Mouse (Mus musculus) CH12.LX (cell line): ENCODE results near the gene Tmem87b. TPM values are rescaled to one million over a fixed set of nuclear protein-coding genes. Genes with fewer than 3 reads are reported as not detected.

Experiments used
- DNase-seq: peaks from one replicate; pipeline ENCODE4 v3.0.0-alpha.2; 2013; ENCODE audit errors: extremely low read depth
- H3K27ac ChIP-seq: 2 replicates; pipeline ENCODE4 v1.5.1; 2012; ENCODE audit warnings: low read depth, mild to moderate bottlenecking, control low read depth, moderate library complexity; ENCODE audit not compliant: insufficient read depth
- H3K27me3 ChIP-seq: replicated peaks from 2 replicates; pipeline ENCODE3; 2012; ENCODE audit warnings: inconsistent platforms
- H3K36me3 ChIP-seq, 2 experiments: replicated peaks in 1 of 2; 2 replicates each; pipeline versions ENCODE3 to v1.6.1; 2012; ENCODE audit warnings: inconsistent platforms in 1 of 2, low read length in 1 of 2, mild to moderate bottlenecking in 1 of 2, mixed read lengths in 1 of 2, moderate library complexity in 1 of 2; ENCODE audit not compliant: control insufficient read depth in 1 of 2, insufficient read depth in 1 of 2
- H3K4me1 ChIP-seq, 2 experiments: 2 replicates each; pipeline ENCODE4 v1.6.1; 2012; ENCODE audit warnings: inconsistent platforms in 1 of 2, moderate library complexity in 1 of 2; ENCODE audit not compliant: insufficient read depth in 2 of 2, control insufficient read depth in 1 of 2
- H3K4me2 ChIP-seq: 2 replicates; pipeline ENCODE4 v1.6.1; 2012; ENCODE audit warnings: low read depth, mild to moderate bottlenecking, control low read depth; ENCODE audit not compliant: poor library complexity, insufficient read depth, severe bottlenecking
- H3K4me3 ChIP-seq, 3 experiments: fragments of 150-350 bp in 1 of 3; sonication (generic) in 1 of 3; replicated peaks in 1 of 3; 2 replicates each; pipeline versions ENCODE3 to v1.5.1; 2011 to 2012; ENCODE audit warnings: low read depth in 2 of 3, low read length in 2 of 3, mild to moderate bottlenecking in 2 of 3, moderate library complexity in 2 of 3, control low read depth in 1 of 3, improper control_type of control experiment in 1 of 3, inconsistent platforms in 1 of 3, mixed read lengths in 1 of 3; ENCODE audit not compliant: poor library complexity in 1 of 3
- H3K79me2 ChIP-seq: replicated peaks from 2 replicates; pipeline ENCODE4 v1.6.1; 2012; ENCODE audit warnings: mild to moderate bottlenecking, moderate library complexity; ENCODE audit not compliant: control insufficient read depth, poor library complexity, insufficient read depth, severe bottlenecking; ENCODE audit errors: extremely low read depth
- H3K9ac ChIP-seq: 2 replicates; pipeline ENCODE4 v1.6.1; 2012; ENCODE audit warnings: low read depth, mild to moderate bottlenecking, control low read depth, moderate library complexity; ENCODE audit not compliant: insufficient read depth
- H3K9me3 ChIP-seq: replicated peaks from 2 replicates; pipeline ENCODE3; 2012; ENCODE audit warnings: low read length, inconsistent platforms, mixed read lengths
- BHLHE40 ChIP-seq: IDR thresholded peaks from 2 replicates; pipeline ENCODE4 v1.6.1; 2011; ENCODE audit warnings: mild to moderate bottlenecking, low read depth, low read length, improper control_type of control experiment
- CHD1 ChIP-seq: IDR thresholded peaks from 2 replicates; pipeline ENCODE4 v1.6.1; 2012; ENCODE audit warnings: low read depth, low read length, improper control_type of control experiment, inconsistent platforms
- CTCF ChIP-seq, 2 experiments: IDR thresholded peaks in 1 of 2; conservative IDR thresholded peaks in 1 of 2; 2 replicates each; pipeline ENCODE4 v1.5.1; 2011 to 2012; ENCODE audit warnings: low read depth in 2 of 2, low read length in 2 of 2, improper control_type of control experiment in 1 of 2, inconsistent platforms in 1 of 2, mild to moderate bottlenecking in 1 of 2, moderate library complexity in 1 of 2
- E2F4 ChIP-seq: IDR thresholded peaks from 2 replicates; pipeline ENCODE4 v1.6.1; 2011; ENCODE audit warnings: low read depth, low read length, improper control_type of control experiment; ENCODE audit not compliant: insufficient replicate concordance
- ELF1 ChIP-seq: IDR thresholded peaks from 2 replicates; pipeline ENCODE4 v1.6.1; 2014; ENCODE audit warnings: low read depth, mild to moderate bottlenecking, inconsistent platforms, low read length, improper control_type of control experiment
- EP300 ChIP-seq: IDR thresholded peaks from 2 replicates; pipeline ENCODE4 v1.6.1; 2011; ENCODE audit warnings: low read length, improper control_type of control experiment
- ETS1 ChIP-seq: conservative IDR thresholded peaks from 2 replicates; pipeline ENCODE4 v1.6.1; 2012; ENCODE audit warnings: low read depth, mild to moderate bottlenecking, inconsistent platforms, low read length, improper control_type of control experiment, moderate library complexity
- HCFC1 ChIP-seq: IDR thresholded peaks from 2 replicates; pipeline ENCODE4 v1.6.1; 2012; ENCODE audit warnings: low read depth, mild to moderate bottlenecking, inconsistent platforms, low read length, improper control_type of control experiment
- IRF4 ChIP-seq: IDR thresholded peaks from 2 replicates; pipeline ENCODE4 v1.6.1; 2014; ENCODE audit warnings: low read depth, mild to moderate bottlenecking, inconsistent platforms, low read length, improper control_type of control experiment
- JUND ChIP-seq: conservative IDR thresholded peaks from 2 replicates; pipeline ENCODE4 v1.6.1; 2011; ENCODE audit warnings: low read depth, low read length, improper control_type of control experiment
- MAFK ChIP-seq: IDR thresholded peaks from 2 replicates; pipeline ENCODE4 v1.6.1; 2011; ENCODE audit warnings: low read length, improper control_type of control experiment; ENCODE audit not compliant: insufficient replicate concordance
- MAX ChIP-seq: IDR thresholded peaks from 2 replicates; pipeline ENCODE4 v1.6.1; 2011; ENCODE audit warnings: low read length, improper control_type of control experiment
- MAZ ChIP-seq: IDR thresholded peaks from 2 replicates; pipeline ENCODE4 v1.6.1; 2012; ENCODE audit warnings: low read depth, mild to moderate bottlenecking, inconsistent platforms, low read length, improper control_type of control experiment, moderate library complexity
- MEF2A ChIP-seq: IDR thresholded peaks from 2 replicates; pipeline ENCODE4 v1.6.1; 2014; ENCODE audit warnings: low read depth, mild to moderate bottlenecking, inconsistent platforms, low read length, improper control_type of control experiment, borderline replicate concordance
- MXI1 ChIP-seq: IDR thresholded peaks from 2 replicates; pipeline ENCODE4 v1.6.1; 2011; ENCODE audit warnings: mild to moderate bottlenecking, low read depth, low read length, improper control_type of control experiment
- MYC ChIP-seq: IDR thresholded peaks from 2 replicates; pipeline ENCODE4 v1.6.1; 2011; ENCODE audit warnings: low read depth, mild to moderate bottlenecking, improper control_type of control experiment, low read length
- NRF1 ChIP-seq: IDR thresholded peaks from 2 replicates; pipeline ENCODE4 v1.6.1; 2014; ENCODE audit warnings: low read depth, mild to moderate bottlenecking, inconsistent platforms, low read length, improper control_type of control experiment, moderate library complexity
- PAX5 ChIP-seq: IDR thresholded peaks from 2 replicates; pipeline ENCODE4 v1.6.1; 2012; ENCODE audit warnings: low read length, inconsistent platforms, mixed read lengths
- RAD21 ChIP-seq: IDR thresholded peaks from 2 replicates; pipeline ENCODE4 v1.6.1; 2011; ENCODE audit warnings: low read depth, mild to moderate bottlenecking, low read length, improper control_type of control experiment, moderate library complexity
- SIN3A ChIP-seq: IDR thresholded peaks from 2 replicates; pipeline ENCODE4 v1.6.1; 2012; ENCODE audit warnings: low read length, improper control_type of control experiment, inconsistent platforms
- SMC3 ChIP-seq: IDR thresholded peaks from 2 replicates; pipeline ENCODE4 v1.6.1; 2011; ENCODE audit warnings: low read depth, low read length, improper control_type of control experiment
- TBP ChIP-seq: conservative IDR thresholded peaks from 2 replicates; pipeline ENCODE4 v1.6.1; 2011; ENCODE audit warnings: low read depth, low read length, improper control_type of control experiment
- TCF12 ChIP-seq: IDR thresholded peaks from 2 replicates; pipeline ENCODE4 v1.6.1; 2014; ENCODE audit warnings: low read depth, mild to moderate bottlenecking, inconsistent platforms, low read length, improper control_type of control experiment
- UBTF ChIP-seq: IDR thresholded peaks from 2 replicates; pipeline ENCODE4 v1.6.1; 2012; ENCODE audit warnings: low read depth, mild to moderate bottlenecking, inconsistent platforms, low read length, improper control_type of control experiment, moderate library complexity
- USF1 ChIP-seq: IDR thresholded peaks from 2 replicates; pipeline ENCODE4 v1.6.1; 2014; ENCODE audit warnings: low read depth, mild to moderate bottlenecking, inconsistent platforms, low read length, improper control_type of control experiment
- ZC3H11A ChIP-seq: IDR thresholded peaks from 2 replicates; pipeline ENCODE4 v1.6.1; 2012; ENCODE audit warnings: low read depth, mild to moderate bottlenecking, inconsistent platforms, low read length, improper control_type of control experiment
- ZMIZ1 ChIP-seq: IDR thresholded peaks from 2 replicates; pipeline ENCODE4 v1.6.1; 2012; ENCODE audit warnings: low read depth, mild to moderate bottlenecking, inconsistent platforms, low read length, improper control_type of control experiment
- ZNF384 ChIP-seq: IDR thresholded peaks from 2 replicates; pipeline ENCODE4 v1.6.1; 2012; ENCODE audit warnings: low read depth, low read length, improper control_type of control experiment, inconsistent platforms
- dilution Hi-C: fragments of 300-500 bp; cut with MboI; formaldehyde crosslinking; loops from 2 replicates; pipeline ENCODE4 v1.14.3; 2020; ENCODE audit warnings: low sequenced_read_pairs; ENCODE audit not compliant: extremely low pct_unique_long_range_greater_than_20kb, extremely low pct_ligation_motif_present
- in situ Hi-C: fragments of 300-500 bp; cut with MboI; formaldehyde crosslinking; loops from 3 replicates; pipeline ENCODE4 v1.14.3; 2019; ENCODE audit warnings: low sequenced_read_pairs, low pct_ligation_motif_present, low pct_unique_long_range_greater_than_20kb, mixed read lengths
- polyA plus RNA-seq: library from polyadenylated mRNA; unstranded; fragments of >175 nt; gene quantifications from 2 replicates; pipeline ENCODE4 v1.2.1, GENCODE M21; 2012; ENCODE audit warnings: low read depth; ENCODE audit not compliant: insufficient read length
- total RNA-seq, 2 experiments: library from RNA; depleted of rRNA; stranded (reverse); fragments of 300-350 nt in 1 of 2; fragments of >200 nt in 1 of 2; gene quantifications; 2 replicates each; pipeline ENCODE4 v1.2.3; 2012 to 2014

Gene Tmem87b
- total and polyA plus RNA-seq, 3 experiments, result 5.3 to 6.6 (median 6.2) TPM

DNA sequence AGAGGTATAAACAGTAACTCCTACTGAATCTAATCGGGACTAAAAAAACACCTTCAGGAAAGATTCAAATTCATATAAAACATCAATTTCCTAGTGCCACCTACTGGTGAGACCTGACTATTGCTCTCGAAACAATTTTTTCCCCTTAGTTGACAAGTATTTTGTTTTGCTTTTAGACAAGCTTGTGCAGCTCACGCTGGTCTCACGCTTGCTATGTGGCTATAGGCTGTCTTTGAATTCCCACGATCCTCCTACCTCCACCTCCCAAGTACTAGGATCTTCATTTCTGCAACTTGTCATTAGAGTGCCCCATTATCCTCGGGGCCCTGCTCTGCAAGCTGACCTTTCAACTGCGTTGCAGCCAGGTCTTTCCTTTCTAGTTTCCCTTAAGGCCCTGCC, 532 bp upstream of the Tmem87b start:
- TF ChIP-seq PAX5 (no peak), SIN3A (peak; percentile 85; the same call in 1 of the 2 replicates), EP300 (no peak), MXI1 (peak; percentile 63; the same call in 1 of the 2 replicates), HCFC1 (0 out of 2 replicates have a peak, but pooled peaks have one; percentile 39), JUND (0 out of 2 replicates have a peak, but pooled peaks have one; percentile 26), NRF1 (no peak), TCF12 (0 out of 2 replicates have a peak, but pooled peaks have one; percentile 40), ZC3H11A (no peak; the same call in 1 of the 2 replicates), BHLHE40 (peak; percentile 92), IRF4 (0 out of 2 replicates have a peak, but pooled peaks have one; percentile 8), MYC (no peak), CTCF (conservative IDR thresholded peaks at IDR 0.05 in 1 of 2, IDR thresholded peaks at IDR 0.05 in 1 of 2; ENCODE audit: low read depth in 2 of 2, low read length in 2 of 2) (peak; percentile 58 to 77), ZNF384 (peak; percentile 67), ZMIZ1 (no peak), MAFK (peak; percentile 68; the same call in 1 of the 2 replicates), TBP (0 out of 2 replicates have a peak, but pooled peaks have one; percentile 25), UBTF (no peak), ELF1 (no peak), CHD1 (no peak), USF1 (no peak), MEF2A (no peak), E2F4 (0 out of 2 replicates have a peak, but pooled peaks have one; percentile 56), RAD21 (peak; percentile 71), SMC3 (peak; percentile 72), MAZ (no peak; the same call in 1 of the 2 replicates), ETS1 (0 out of 2 replicates have a peak, but pooled peaks have one; percentile 26), MAX (no peak)
- TF ChIP-seq, all 38 proteins: peak for 15
- Histone ChIP-seq H3K79me2 (0 out of 2 replicates have a peak, but pooled peaks cover 3% of the 10 kb centered on the region), H3K9ac (peak overlapping the region; percentile 51; the same call in 1 of the 2 replicates), H3K9me3 (no peaks in the 10 kb centered on the region), H3K4me3 (peak overlapping the region; percentile 62 to 76 (median 73)), H3K27ac (peak overlapping the region; percentile 55), H3K4me1 (peaks cover 0 to 11% of the 10 kb centered on the region in 2 experiments; a peak in 3 of 4 replicates), H3K36me3 (peaks cover 0 to 7% of the 10 kb centered on the region in 2 experiments), H3K27me3 (no peaks in the 10 kb centered on the region), H3K4me2 (peak overlapping the region; percentile 62)
- DNase-seq, result peak; percentile 77
- dilution Hi-C loops, result no loop called here
- in situ Hi-C loops, result loop anchor here (5.0 kb wide), 1 partner anchor 120 kb away; the partner anchor contains the start of gene Mertk
